Mouse (Mus musculus) ES-Bruce4 (cell line): ENCODE measurements around the gene Gstz1. TPM values are rescaled to one million over a fixed set of nuclear protein-coding genes. Genes with fewer than 3 reads are reported as not detected.
"Not testable (repeated sequence)": the region's sequence is repeated elsewhere in the genome, so short reads cannot be mapped to it uniquely, and the experiment has no call there.

Source experiments
- H3K27ac ChIP-seq: 2 replicates; pipeline ENCODE4 v1.5.1; 2012; ENCODE audit warnings: low read length, inconsistent platforms; ENCODE audit not compliant: insufficient read depth
- H3K27me3 ChIP-seq: 2 replicates; pipeline ENCODE4 v1.6.1; 2012; ENCODE audit warnings: mild to moderate bottlenecking, low read length, inconsistent platforms; ENCODE audit not compliant: control insufficient read depth, poor library complexity, insufficient read depth, severe bottlenecking
- H3K36me3 ChIP-seq: 2 replicates; pipeline ENCODE4 v1.6.1; 2012; ENCODE audit warnings: inconsistent platforms, mild to moderate bottlenecking, low read length, moderate library complexity; ENCODE audit not compliant: control insufficient read depth, poor library complexity, insufficient read depth, severe bottlenecking
- H3K4me1 ChIP-seq: one replicate; pipeline ENCODE4 v1.8.1; 2011; ENCODE audit warnings: low read length; ENCODE audit not compliant: control insufficient read depth, insufficient read depth
- H3K4me3 ChIP-seq: 2 replicates; pipeline ENCODE4 v1.5.1; 2011; ENCODE audit warnings: low read depth, mild to moderate bottlenecking, low read length
- H3K9ac ChIP-seq: 2 replicates; pipeline ENCODE4 v1.6.1; 2012; ENCODE audit warnings: low read depth, mild to moderate bottlenecking, inconsistent platforms; ENCODE audit not compliant: poor library complexity, severe bottlenecking
- H3K9me3 ChIP-seq: replicated peaks from 2 replicates; pipeline ENCODE4 v1.6.1; 2012; ENCODE audit warnings: mild to moderate bottlenecking, low read length, inconsistent platforms; ENCODE audit not compliant: control insufficient read depth, poor library complexity, insufficient read depth, severe bottlenecking
- CTCF ChIP-seq: IDR thresholded peaks from one replicate; pipeline ENCODE4 v1.8.1; 2011; ENCODE audit warnings: low read depth, low read length
- EP300 ChIP-seq: IDR thresholded peaks from 2 replicates; pipeline ENCODE4 v1.6.1; 2011; ENCODE audit warnings: low read depth, low read length; ENCODE audit not compliant: insufficient read depth
- POLR2A ChIP-seq: IDR thresholded peaks from one replicate; pipeline ENCODE4 v1.8.1; 2011; ENCODE audit warnings: low read length; ENCODE audit not compliant: insufficient read depth
- polyA plus RNA-seq: library from polyadenylated mRNA; stranded (reverse); fragments of >200 nt; gene quantifications from 2 replicates; pipeline ENCODE4 v1.2.4, GENCODE M21; 2011; ENCODE audit warnings: low read depth; ENCODE audit not compliant: missing spikeins, insufficient read depth, insufficient read length

Gene Gstz1
- polyA plus RNA-seq, 1 experiment: 34.2 TPM

GRCm38 (mm10) chr12:87198792-87199191 is 51.8 kb downstream of the Gstz1 start:
- Histone ChIP-seq H3K36me3 (no peaks in the 10 kb centered on the region), H3K27me3 (no peaks in the 10 kb centered on the region), H3K4me3 (no peak overlapping the region), H3K9me3 (no peaks in the 10 kb centered on the region), H3K4me1 (peaks cover 3% of the 10 kb centered on the region), H3K9ac (peak overlapping the region; percentile 95), H3K27ac (no peak overlapping the region)
- TF ChIP-seq EP300 (no peak), CTCF (no peak), POLR2A (no peak)

- Histone ChIP-seq H3K4me1 (peaks cover 3% of the 10 kb centered on the region), H3K27me3 (no peaks in the 10 kb centered on the region), H3K9me3 (no peaks in the 10 kb centered on the region), H3K36me3 (no peaks in the 10 kb centered on the region), H3K27ac (no peak within 1 kb of the TSS), H3K9ac (peak within 1 kb of the TSS; percentile 95), H3K4me3 (peak within 1 kb of the TSS; percentile 92)
- no peak for TF ChIP-seq EP300
- no peak for TF ChIP-seq POLR2A
- no peak for TF ChIP-seq CTCF
Observed at GRCm38 (mm10) chr12:87199206-87199972, 52.4 kb downstream of the Gstz1 start, which contains the start of gene Samd15. Gene Samd15, plus strand, starts transcription at chr12:87199723.

GRCm38 (mm10) chr12:87199973-87200586 is 53.1 kb downstream of the Gstz1 start, which contains the start of gene Tmed8:
Gene Tmed8, minus strand, starts transcription at chr12:87200454.
- Histone ChIP-seq H3K27ac (no peak within 1 kb of the TSS), H3K9ac (peak within 1 kb of the TSS; percentile 95), H3K4me1 (peaks cover 3% of the 10 kb centered on the region), H3K9me3 (no peaks in the 10 kb centered on the region), H3K27me3 (no peaks in the 10 kb centered on the region), H3K36me3 (no peaks in the 10 kb centered on the region), H3K4me3 (peak within 1 kb of the TSS; percentile 92)
- no peak for TF ChIP-seq EP300
- no peak for TF ChIP-seq CTCF
- TF ChIP-seq POLR2A: no peak

- Histone ChIP-seq H3K9ac (no peak overlapping the region), H3K4me1 (peaks cover 3% of the 10 kb centered on the region), H3K27ac (no peak overlapping the region), H3K27me3 (no peaks in the 10 kb centered on the region), H3K9me3 (no peaks in the 10 kb centered on the region), H3K36me3 (no peaks in the 10 kb centered on the region), H3K4me3 (no peak overlapping the region)
- TF ChIP-seq POLR2A (no peak), EP300 (no peak), CTCF (no peak)
Observed at GRCm38 (mm10) chr12:87201694-87202093, 54.7 kb downstream of the Gstz1 start.

- H3K36me3 ChIP-seq, H3K9me3 ChIP-seq, H3K9ac ChIP-seq, H3K27me3 ChIP-seq, H3K4me1 ChIP-seq, H3K4me3 ChIP-seq: not testable (repeated sequence)
- H3K27ac ChIP-seq: peak overlapping the region; percentile 97
Observed at GRCm38 (mm10) chr12:87205789-87206188, 58.8 kb downstream of the Gstz1 start.

- Histone ChIP-seq H3K9me3 (no peaks in the 10 kb centered on the region), H3K36me3 (no peaks in the 10 kb centered on the region), H3K27me3 (no peaks in the 10 kb centered on the region), H3K9ac (no peak overlapping the region), H3K4me3 (no peak overlapping the region), H3K4me1 (no peaks in the 10 kb centered on the region), H3K27ac (no peak overlapping the region)
- TF ChIP-seq EP300 (no peak), CTCF (no peak), POLR2A (no peak)
Observed at GRCm38 (mm10) chr12:87212844-87213606, 66.1 kb downstream of the Gstz1 start.

Other genes starting within 250 kb of the Gstz1 start
- 21.2 and 23.5 TPM in 2 replicates for gene Cipc, start 200.1 kb upstream of the Gstz1 start, polyA plus RNA-seq
- not detected in 2 replicates for gene Zdhhc22, start 156.7 kb upstream of the Gstz1 start, polyA plus RNA-seq
- 0.99 and 1.1 TPM in 2 replicates for gene Tmem63c, start 125.8 kb upstream of the Gstz1 start, polyA plus RNA-seq
- 0.37 and 0.41 TPM in 2 replicates for gene Ngb, start 44.6 kb upstream of the Gstz1 start, polyA plus RNA-seq
- 12.9 and 15.8 TPM in 2 replicates for gene Pomt2, start 803 bp downstream of the Gstz1 start, polyA plus RNA-seq
- gene Samd15, start 52.6 kb downstream of the Gstz1 start, polyA plus RNA-seq: 0.44 TPM in 1 of 2 replicates, not detected in the other
- gene Tmed8, start 53.3 kb downstream of the Gstz1 start, polyA plus RNA-seq: 13.0 and 13.4 TPM in 2 replicates
- gene Noxred1, start 91.6 kb downstream of the Gstz1 start, polyA plus RNA-seq: 4.8 and 6.1 TPM in 2 replicates
- 31.0 and 33.8 TPM in 2 replicates for gene Vipas39, start 119.1 kb downstream of the Gstz1 start, polyA plus RNA-seq
- gene Ahsa1, start 119.3 kb downstream of the Gstz1 start, polyA plus RNA-seq: 195 and 198 TPM in 2 replicates
- 5.5 and 5.9 TPM in 2 replicates for gene Ism2, start 152.5 kb downstream of the Gstz1 start, polyA plus RNA-seq
- 106 and 107 TPM in 2 replicates for gene Sptlc2, start 241.2 kb downstream of the Gstz1 start, polyA plus RNA-seq